Mouse (Mus musculus) midbrain, embryonic 10.5 days (tissue): ENCODE measurements around the gene Atg4a. TPM values are rescaled to one million over a fixed set of nuclear protein-coding genes. Genes with fewer than 3 reads are reported as not detected.

Experiments used
- DNase-seq: peaks from one replicate; pipeline ENCODE4 v3.0.0-alpha.2; 2017; ENCODE audit warnings: low spot score
- H3K27ac ChIP-seq: fragments of 300-500 bp; sonication (generic); replicated peaks from 2 replicates; pipeline ENCODE4 v1.5.1; 2016; ENCODE audit warnings: mild to moderate bottlenecking
- H3K27me3 ChIP-seq: fragments of 300-500 bp; sonication (generic); 2 replicates; pipeline ENCODE4 v1.6.1; 2016; ENCODE audit warnings: low read depth, mild to moderate bottlenecking; ENCODE audit not compliant: poor library complexity, severe bottlenecking
- H3K36me3 ChIP-seq: fragments of 300-500 bp; sonication (generic); 2 replicates; pipeline ENCODE4 v1.6.1; 2016; ENCODE audit warnings: mild to moderate bottlenecking, moderate library complexity
- H3K4me1 ChIP-seq: fragments of 300-500 bp; sonication (generic); 2 replicates; pipeline ENCODE4 v1.6.1; 2016
- H3K4me3 ChIP-seq: fragments of 300-500 bp; sonication (generic); 2 replicates; pipeline ENCODE4 v1.5.1; 2016; ENCODE audit warnings: mild to moderate bottlenecking, moderate library complexity
- H3K9me3 ChIP-seq: fragments of 300-500 bp; sonication (generic); replicated peaks from 2 replicates; pipeline ENCODE4 v1.6.1; 2016; ENCODE audit warnings: mild to moderate bottlenecking
- WGBS: fragments of 180-500 bp; shearing (Covaris S2); methylation state at CpG from one replicate; pipeline ENCODE4 v1.1.7; 2016; 5-methylcytosine and 5-hydroxymethylcytosine counted together
- polyA plus RNA-seq: library from polyadenylated mRNA; unstranded; fragments of >200 nt; fragmentation: Nextera tagmentation; extraction: Ambion mirVana; gene quantifications from 2 replicates; pipeline ENCODE4 v1.2.1, GENCODE M21; 2016

Atg4a gene
- polyA plus RNA-seq, 1 experiment from 2014 or later, result 12.8 TPM

GRCm38 (mm10) chrX:141195036-141195435, 238.3 kb downstream of the Atg4a start:
- no peak for DNase-seq
- no peak overlapping the region for H3K27ac ChIP-seq
- H3K36me3 ChIP-seq, result no peaks in the 10 kb centered on the region
- no peaks in the 10 kb centered on the region for H3K9me3 ChIP-seq
- peaks cover 20% of the 10 kb centered on the region for H3K4me1 ChIP-seq
- H3K4me3 ChIP-seq, result no peak overlapping the region
- peaks cover 100% of the 10 kb centered on the region for H3K27me3 ChIP-seq

- WGBS, result 85% methylated on average over 3 of the region's 3 CpGs
- no peak for DNase-seq
- Histone ChIP-seq H3K9me3 (no peaks in the 10 kb centered on the region), H3K36me3 (no peaks in the 10 kb centered on the region), H3K4me1 (no peaks in the 10 kb centered on the region), H3K27ac (no peak overlapping the region), H3K4me3 (no peak overlapping the region), H3K27me3 (peaks cover 100% of the 10 kb centered on the region)
Measured at GRCm38 (mm10) chrX:141198993-141199392, 242.3 kb downstream of the Atg4a start.

GRCm38 (mm10) chrX:141212802-141213201, 256.1 kb downstream of the Atg4a start:
- no peaks in the 10 kb centered on the region for H3K36me3 ChIP-seq
- no peaks in the 10 kb centered on the region for H3K4me1 ChIP-seq
- peaks cover 97% of the 10 kb centered on the region for H3K27me3 ChIP-seq
- H3K9me3 ChIP-seq, result no peaks in the 10 kb centered on the region
- no peak for DNase-seq
- no peak overlapping the region for H3K27ac ChIP-seq
- H3K4me3 ChIP-seq, result no peak overlapping the region
- 34% methylated on average over 5 of the region's 5 CpGs for whole genome bisulfite sequencing

Other genes with a start within 250 kb of the Atg4a start
- not detected in 2 replicates for gene Tex13b, start 143.5 kb upstream of the Atg4a start, polyA plus RNA-seq
- gene Vsig1, start 49.3 kb upstream of the Atg4a start, polyA plus RNA-seq, result not detected in 2 replicates
- gene Psmd10, start 179 bp upstream of the Atg4a start, polyA plus RNA-seq, result 53.9 and 55.7 TPM in 2 replicates